Mouse (Mus musculus) embryonic facial prominence, embryonic 10.5 days (tissue): ENCODE measurements at regions not wholly inside any gene's neighbourhood (a gene's known extent, or its start where the extent isn't known, plus 50 kb on each side); places are given as distances from the start of the nearest gene placed in this dataset.

Source experiments
- DNase-seq: peaks from one replicate; pipeline ENCODE4 v3.0.0-alpha.2; 2017; ENCODE audit warnings: low spot score
- H3K27ac ChIP-seq: fragments of 300-500 bp; sonication (generic); replicated peaks from 2 replicates; pipeline ENCODE4 v1.5.1; 2016; ENCODE audit warnings: mild to moderate bottlenecking
- H3K27me3 ChIP-seq: fragments of 300-500 bp; sonication (generic); replicated peaks from 2 replicates; pipeline ENCODE4 v1.6.1; 2016; ENCODE audit warnings: low read depth, mild to moderate bottlenecking; ENCODE audit not compliant: poor library complexity, severe bottlenecking
- H3K36me3 ChIP-seq: fragments of 300-500 bp; sonication (generic); replicated peaks from 2 replicates; pipeline ENCODE4 v1.6.1; 2016; ENCODE audit warnings: mild to moderate bottlenecking, moderate library complexity
- H3K4me1 ChIP-seq: fragments of 300-500 bp; sonication (generic); 2 replicates; pipeline ENCODE4 v1.6.1; 2016
- H3K4me3 ChIP-seq: fragments of 300-500 bp; sonication (generic); 2 replicates; pipeline ENCODE4 v1.5.1; 2016; ENCODE audit warnings: mild to moderate bottlenecking, moderate library complexity
- H3K9me3 ChIP-seq: fragments of 300-500 bp; sonication (generic); 2 replicates; pipeline ENCODE4 v1.6.1; 2016; ENCODE audit warnings: mild to moderate bottlenecking
- WGBS: fragments of 180-500 bp; shearing (Covaris S2); methylation state at CpG from one replicate; pipeline ENCODE4 v1.1.7; 2016; 5-methylcytosine and 5-hydroxymethylcytosine counted together

DNA sequence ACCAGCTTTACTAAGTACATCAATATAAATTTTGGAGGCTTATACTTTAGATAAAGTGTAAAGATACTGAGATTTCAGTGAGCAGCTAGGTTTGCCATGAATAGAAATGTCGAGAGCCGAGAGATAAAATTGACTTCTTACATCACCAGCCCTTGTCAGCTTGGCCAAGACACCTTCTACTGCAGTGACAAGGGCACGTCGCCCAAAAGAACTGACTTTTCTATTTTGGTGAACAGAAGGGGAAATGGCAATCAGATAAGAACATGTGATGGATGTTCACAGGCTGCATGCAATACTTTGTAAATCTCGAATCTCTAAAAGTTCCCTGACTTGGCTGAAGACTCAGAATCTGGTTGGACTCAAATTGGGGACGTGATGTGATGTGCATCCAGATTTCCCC, 247.6 kb downstream of the Tox3 start:
- H3K27ac ChIP-seq = no peak overlapping the region
- peaks cover 9% of the 10 kb centered on the region for H3K4me1 ChIP-seq
- no peaks in the 10 kb centered on the region for H3K9me3 ChIP-seq
- no peaks in the 10 kb centered on the region for H3K36me3 ChIP-seq
- H3K4me3 ChIP-seq = no peak overlapping the region
- H3K27me3 ChIP-seq = no peaks in the 10 kb centered on the region
- no peak for DNase-seq
- 89% methylated on average over 6 of the region's 6 CpGs for WGBS

DNA sequence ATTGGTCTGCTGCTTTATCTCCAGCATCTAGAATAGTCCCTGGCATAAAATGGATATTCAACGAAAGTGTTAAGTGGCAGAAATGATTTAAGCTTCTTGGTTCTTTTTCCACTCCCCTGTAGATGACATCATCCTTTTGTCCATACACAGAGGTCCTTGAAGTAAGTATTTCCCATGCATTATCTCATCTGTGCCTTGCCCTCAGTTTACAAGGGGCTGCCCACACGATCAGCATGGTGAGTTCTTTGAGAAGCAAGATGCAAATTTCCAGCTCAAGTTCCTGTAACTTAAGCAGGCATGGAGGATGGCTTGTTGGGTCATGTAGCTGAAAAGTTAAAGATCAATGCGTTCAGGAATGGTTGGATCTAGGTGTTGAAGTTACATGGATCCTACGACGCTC, 265.5 kb downstream of the Tox3 start:
- no peak overlapping the region for H3K4me3 ChIP-seq

DNA sequence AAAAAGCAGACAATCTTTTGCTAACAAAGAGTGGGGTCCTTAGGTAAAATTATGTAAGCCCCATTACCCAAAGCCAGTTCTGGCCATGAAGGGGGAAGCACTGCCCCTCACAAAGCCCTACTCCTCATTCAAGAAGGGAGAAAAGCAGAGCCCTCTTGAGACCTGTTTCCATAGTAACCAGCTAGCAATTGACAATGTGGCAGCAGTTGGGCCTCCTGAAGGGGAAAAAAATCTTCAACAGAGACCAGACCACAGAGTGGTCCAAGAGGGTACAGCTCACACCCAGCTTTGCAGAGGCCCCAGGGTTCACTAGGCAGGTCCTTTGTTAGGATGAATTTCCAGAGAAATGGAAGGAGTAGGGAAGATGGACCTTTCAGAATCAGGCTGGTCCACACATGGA, 271.8 kb downstream of the Tox3 start:
- H3K9me3 ChIP-seq = no peaks in the 10 kb centered on the region
- H3K4me1 ChIP-seq = peaks cover 20% of the 10 kb centered on the region
- H3K27ac ChIP-seq = peak overlapping the region; percentile 80
- no peaks in the 10 kb centered on the region for H3K27me3 ChIP-seq
- H3K4me3 ChIP-seq = no peak overlapping the region; the same call in 1 of the 2 replicates
- peak; percentile 52 for DNase-seq
- no peaks in the 10 kb centered on the region for H3K36me3 ChIP-seq

More for the DNA sequence above, 265.5 kb downstream of the Tox3 start:
- H3K4me1 ChIP-seq = no peaks in the 10 kb centered on the region
- 88% methylated on average over 5 of the region's 5 CpGs for WGBS
- DNase-seq = no peak
- H3K27me3 ChIP-seq = no peaks in the 10 kb centered on the region
- H3K9me3 ChIP-seq = peaks cover 7% of the 10 kb centered on the region; the same call in 1 of the 2 replicates
- H3K27ac ChIP-seq = no peak overlapping the region
- H3K36me3 ChIP-seq = no peaks in the 10 kb centered on the region

DNA sequence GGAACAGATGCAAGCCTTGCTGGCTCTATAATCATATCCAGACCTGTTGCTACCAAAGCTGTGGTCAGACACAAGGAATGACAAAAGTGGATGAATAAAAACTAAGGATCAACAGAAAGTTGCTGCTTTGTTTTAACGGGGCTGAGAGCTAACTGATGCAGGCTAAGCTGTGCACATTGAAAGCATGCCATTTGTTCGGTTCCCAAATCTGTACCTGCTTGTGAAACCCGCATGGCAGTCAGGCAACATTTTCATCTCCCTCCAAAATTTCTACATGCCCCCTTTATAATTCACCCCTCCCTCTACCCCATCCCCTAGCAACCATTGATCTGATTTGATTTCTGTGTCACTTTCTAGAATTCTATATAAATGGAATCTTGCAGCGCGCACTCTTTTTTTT, 272.3 kb downstream of the Tox3 start:
- Histone ChIP-seq H3K27me3 (no peaks in the 10 kb centered on the region), H3K4me3 (no peak overlapping the region), H3K9me3 (no peaks in the 10 kb centered on the region), H3K27ac (peak overlapping the region; percentile 80), H3K36me3 (no peaks in the 10 kb centered on the region), H3K4me1 (peaks cover 20% of the 10 kb centered on the region)
- 65% methylated on average over 5 of the region's 5 CpGs for WGBS
- peak; percentile 21 for DNase-seq

DNA sequence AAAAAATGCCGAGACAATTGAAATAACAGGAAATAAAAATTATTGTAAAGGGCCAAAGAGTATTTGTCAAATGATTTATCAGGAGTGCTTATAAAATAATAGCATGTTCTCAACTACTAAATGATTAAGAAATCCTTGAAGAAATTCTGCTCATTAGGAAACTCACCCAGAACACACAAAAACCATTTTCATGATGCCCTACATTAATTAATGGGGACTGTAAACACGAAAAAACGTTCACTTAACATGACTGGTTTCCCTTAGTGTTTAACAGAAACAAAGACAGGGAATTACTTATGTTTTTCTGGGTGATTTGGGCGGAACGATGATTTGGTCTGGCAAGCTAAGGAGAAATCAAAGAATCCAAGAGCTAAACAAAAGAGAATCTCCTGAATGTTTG, 278.1 kb downstream of the Tox3 start:
- no peak overlapping the region for H3K27ac ChIP-seq
- no peaks in the 10 kb centered on the region for H3K36me3 ChIP-seq
- H3K27me3 ChIP-seq = no peaks in the 10 kb centered on the region
- no peak overlapping the region for H3K4me3 ChIP-seq
- DNase-seq = no peak
- WGBS = 76% methylated on average over 5 of the region's 5 CpGs
- H3K4me1 ChIP-seq = peaks cover 6% of the 10 kb centered on the region
- no peaks in the 10 kb centered on the region for H3K9me3 ChIP-seq

DNA sequence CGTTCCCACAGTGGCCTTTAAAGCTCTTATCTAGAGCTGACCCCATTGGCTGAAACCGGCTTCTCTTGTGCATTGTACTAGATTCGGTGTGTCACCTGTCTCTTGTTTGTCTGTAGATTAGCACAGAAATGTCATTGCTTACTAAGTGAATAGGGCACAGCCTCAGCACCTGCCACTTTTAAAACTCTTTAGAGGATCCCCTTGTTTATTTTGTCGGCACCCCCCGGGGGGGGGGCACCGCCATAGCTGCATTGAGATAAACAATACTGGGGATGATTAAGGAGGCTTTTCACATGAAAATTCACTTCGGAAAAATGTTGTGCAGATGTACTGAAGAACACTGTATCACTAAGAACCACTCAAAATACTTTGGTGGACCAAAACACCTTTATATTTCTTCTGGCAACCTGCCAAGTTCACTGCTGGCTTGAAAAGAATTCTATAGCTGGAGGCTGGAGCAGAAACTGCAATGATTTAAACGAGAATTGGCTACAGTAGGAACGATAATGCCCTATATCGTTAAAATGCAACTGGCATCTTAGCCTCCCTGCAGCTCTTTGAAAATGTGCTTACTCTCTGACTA, 278.6 kb downstream of the Tox3 start:
- no peak overlapping the region for H3K4me3 ChIP-seq
- DNase-seq = no peak
- no peak overlapping the region for H3K27ac ChIP-seq
- WGBS = 33% methylated on average over 10 of the region's 10 CpGs
- H3K36me3 ChIP-seq = no peaks in the 10 kb centered on the region
- H3K4me1 ChIP-seq = peaks cover 11% of the 10 kb centered on the region
- no peaks in the 10 kb centered on the region for H3K27me3 ChIP-seq
- H3K9me3 ChIP-seq = no peaks in the 10 kb centered on the region

DNA sequence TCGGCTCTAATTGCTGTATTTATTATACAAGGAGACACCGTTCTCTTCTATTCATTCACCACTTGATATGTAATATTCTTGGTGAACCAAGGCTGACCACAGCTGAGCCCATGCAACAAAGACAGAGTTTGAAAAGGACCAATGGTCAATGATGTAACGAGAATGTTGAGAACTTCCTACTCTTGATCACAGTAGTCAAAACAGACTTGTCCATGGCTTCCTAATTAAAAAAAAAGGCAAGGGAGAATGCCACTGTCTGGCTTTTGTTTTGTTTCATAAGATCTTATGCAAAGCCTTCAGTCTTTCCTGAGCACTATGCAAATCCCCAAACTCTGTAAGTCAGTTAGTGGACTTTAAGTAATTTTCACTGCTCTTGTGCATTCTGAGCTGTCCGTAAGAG, 279.7 kb downstream of the Tox3 start:
- WGBS = 81% methylated on average over 4 of the region's 4 CpGs
- Histone ChIP-seq H3K27me3 (no peaks in the 10 kb centered on the region), H3K27ac (no peak overlapping the region), H3K4me1 (peaks cover 15% of the 10 kb centered on the region), H3K4me3 (no peak overlapping the region), H3K9me3 (no peaks in the 10 kb centered on the region), H3K36me3 (no peaks in the 10 kb centered on the region)
- DNase-seq = no peak

DNA sequence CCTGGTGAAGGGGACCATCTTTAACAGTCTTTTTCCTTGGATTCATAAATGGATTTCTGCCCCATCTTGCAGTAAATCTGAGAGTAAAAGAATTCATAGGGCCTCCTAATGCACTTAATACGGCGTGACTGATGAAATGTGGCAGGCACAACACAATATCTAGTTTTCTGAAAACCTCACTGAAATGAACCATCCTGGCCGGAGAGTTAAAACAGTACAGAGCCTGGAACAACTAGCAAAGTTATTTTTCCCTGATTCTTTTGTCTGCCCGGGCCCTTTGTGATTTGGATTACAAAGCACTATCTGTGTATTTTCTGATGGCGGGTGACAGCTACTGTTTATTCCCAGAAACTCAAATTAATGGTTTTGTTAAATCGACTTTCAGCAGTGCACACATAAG, 283.8 kb downstream of the Tox3 start:
- Histone ChIP-seq H3K27ac (no peak overlapping the region), H3K36me3 (no peaks in the 10 kb centered on the region), H3K4me1 (peaks cover 11% of the 10 kb centered on the region), H3K9me3 (no peaks in the 10 kb centered on the region), H3K4me3 (no peak overlapping the region), H3K27me3 (no peaks in the 10 kb centered on the region)
- DNase-seq = no peak
- WGBS = 71% methylated on average over 6 of the region's 6 CpGs

DNA sequence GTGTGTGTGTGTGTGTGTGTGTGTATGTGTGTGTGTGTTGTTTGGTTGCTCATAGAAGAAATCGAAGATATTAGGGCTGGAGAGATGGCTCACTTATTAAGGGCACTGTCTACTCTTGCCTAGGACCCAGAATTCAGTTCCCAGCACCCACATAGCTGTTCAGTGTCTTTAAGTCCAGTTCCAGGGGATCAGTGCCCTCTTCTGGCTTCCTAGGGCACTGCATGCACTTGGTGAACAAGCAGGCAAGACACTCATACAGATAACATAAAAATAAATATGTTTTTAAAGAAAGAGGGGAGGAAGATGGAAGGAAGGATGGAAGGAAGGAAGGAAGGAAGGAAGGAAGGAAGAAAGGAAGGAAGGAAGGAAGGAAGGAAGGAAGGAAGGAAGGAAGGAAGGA, 284.9 kb downstream of the Tox3 start:
- DNase-seq = no peak
- H3K4me1 ChIP-seq = peaks cover 9% of the 10 kb centered on the region
- no peak overlapping the region for H3K27ac ChIP-seq
- no peaks in the 10 kb centered on the region for H3K27me3 ChIP-seq
- no peak overlapping the region for H3K4me3 ChIP-seq
- 93% methylated on average over 1 of the region's 1 CpGs for WGBS
- H3K9me3 ChIP-seq = no peaks in the 10 kb centered on the region
- no peaks in the 10 kb centered on the region for H3K36me3 ChIP-seq

DNA sequence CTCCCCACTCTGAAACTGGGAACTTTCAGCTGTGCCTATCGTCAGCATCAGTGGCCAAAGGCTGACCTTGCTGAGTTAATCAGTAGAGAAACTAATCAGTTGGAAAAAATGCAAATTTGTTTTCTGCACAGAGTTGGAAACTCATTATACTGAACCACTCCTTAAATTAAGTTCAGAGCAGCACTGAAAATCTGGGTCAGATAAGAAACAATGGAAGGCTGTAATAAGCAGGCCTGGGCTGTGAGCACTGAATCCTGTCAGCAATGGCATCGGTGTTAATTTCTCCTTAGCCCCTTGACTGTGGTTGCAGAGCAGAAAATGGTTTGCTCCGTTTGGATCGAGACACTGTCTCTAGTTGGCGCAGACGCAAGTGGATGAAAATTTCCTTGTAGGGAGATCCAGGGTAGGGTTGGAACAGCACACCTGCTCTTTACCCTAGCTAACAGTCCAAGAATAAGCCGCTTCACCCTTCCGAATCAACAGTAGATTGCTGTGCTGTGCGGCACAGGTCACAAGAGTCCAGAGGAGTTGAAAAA, 289.4 kb downstream of the Tox3 start:
- Histone ChIP-seq H3K9me3 (no peaks in the 10 kb centered on the region), H3K27ac (no peak overlapping the region), H3K4me1 (no peaks in the 10 kb centered on the region), H3K4me3 (no peak overlapping the region), H3K36me3 (no peaks in the 10 kb centered on the region), H3K27me3 (no peaks in the 10 kb centered on the region)
- no peak for DNase-seq
- WGBS = 81% methylated on average over 9 of the region's 9 CpGs

DNA sequence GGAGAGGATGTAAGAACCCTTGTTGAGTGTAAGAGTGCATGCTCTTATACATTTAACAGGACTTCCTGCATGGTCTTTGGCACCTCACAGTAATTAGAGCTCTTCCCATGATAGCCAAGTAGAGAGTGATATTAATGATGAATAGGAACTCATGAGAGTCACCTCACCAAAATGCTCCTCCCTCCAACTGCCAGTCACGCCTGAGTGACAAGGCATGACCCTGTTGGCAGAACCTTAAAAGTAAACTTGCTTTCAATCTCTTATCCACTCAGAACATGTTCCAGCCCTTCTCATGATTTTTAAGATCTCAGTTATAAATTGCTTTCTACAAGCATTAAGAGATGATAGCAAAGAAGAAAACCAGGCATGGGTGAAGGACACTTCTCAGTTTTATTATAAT, 291.8 kb downstream of the Tox3 start:
- no peak for DNase-seq
- no peaks in the 10 kb centered on the region for H3K9me3 ChIP-seq
- no peaks in the 10 kb centered on the region for H3K36me3 ChIP-seq
- WGBS = 80% methylated on average over 1 of the region's 1 CpGs
- H3K4me1 ChIP-seq = no peaks in the 10 kb centered on the region
- no peak overlapping the region for H3K27ac ChIP-seq
- H3K4me3 ChIP-seq = no peak overlapping the region
- no peaks in the 10 kb centered on the region for H3K27me3 ChIP-seq

DNA sequence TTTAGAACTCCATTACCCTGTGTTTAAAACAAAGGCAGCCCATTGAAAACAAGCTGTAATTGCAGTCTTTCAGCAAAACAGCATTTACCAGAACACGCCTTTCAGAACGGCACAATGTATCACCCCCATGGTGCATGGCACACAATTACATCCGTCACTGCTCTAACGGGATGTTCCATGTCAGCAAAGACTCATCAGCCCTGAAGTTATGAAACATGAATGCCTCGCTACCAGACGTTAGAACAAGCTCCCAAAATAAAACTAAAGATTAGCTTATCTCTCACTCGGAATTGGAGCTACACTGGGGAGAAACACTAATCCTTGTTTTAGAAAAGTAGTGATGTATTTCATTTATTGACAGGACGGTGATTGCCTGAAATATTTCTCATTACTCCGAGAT, 301.4 kb downstream of the Tox3 start:
- Histone ChIP-seq H3K4me1 (no peaks in the 10 kb centered on the region), H3K36me3 (no peaks in the 10 kb centered on the region), H3K27ac (no peak overlapping the region), H3K27me3 (no peaks in the 10 kb centered on the region), H3K9me3 (no peaks in the 10 kb centered on the region), H3K4me3 (no peak overlapping the region)
- DNase-seq = no peak
- 74% methylated on average over 9 of the region's 9 CpGs for WGBS

DNA sequence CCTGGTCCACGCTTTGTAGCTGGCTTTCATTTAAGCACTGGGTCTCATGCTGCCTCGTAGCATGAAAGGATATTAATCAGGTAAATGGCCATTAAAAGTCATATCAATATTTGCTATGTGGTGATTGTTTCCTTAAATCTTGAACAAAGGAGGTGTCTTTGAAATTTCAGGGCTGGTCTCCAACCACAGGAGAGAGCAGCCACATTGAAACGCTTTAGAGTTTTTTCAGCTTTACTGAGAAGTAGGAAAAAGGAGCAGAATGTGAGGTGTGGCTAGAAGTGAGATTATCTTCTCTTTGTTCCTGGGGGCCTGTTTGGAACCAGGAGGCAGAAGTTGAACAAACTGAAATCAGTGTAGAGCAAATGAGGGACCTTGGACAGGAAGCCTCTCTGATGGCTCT, 311.7 kb downstream of the Tox3 start:
- 81% methylated on average over 3 of the region's 3 CpGs for WGBS
- Histone ChIP-seq H3K27ac (no peak overlapping the region), H3K27me3 (no peaks in the 10 kb centered on the region), H3K4me1 (peaks cover 5% of the 10 kb centered on the region; the same call in 1 of the 2 replicates), H3K9me3 (no peaks in the 10 kb centered on the region), H3K36me3 (no peaks in the 10 kb centered on the region), H3K4me3 (no peak overlapping the region)
- DNase-seq = no peak
